Mouse (Mus musculus): Measurements from ENCODE around the gene Slc7a11. TPM values are rescaled to one million over a fixed set of nuclear protein-coding genes. Genes with fewer than 3 reads are reported as not detected.

Slc7a11 gene
- polyA plus RNA-seq, 1 experiment from 2014 or later = 3.4 TPM

GRCm38 (mm10) chr3:50260667-50261066 is 182.7 kb downstream of the Slc7a11 start:
- no peaks in the 10 kb centered on the region for H3K9me3 ChIP-seq (replicated peaks)
- no peak overlapping the region for H3K27ac ChIP-seq (replicated peaks)
- no peaks in the 10 kb centered on the region for H3K4me1 ChIP-seq
- no peaks in the 10 kb centered on the region for H3K36me3 ChIP-seq
- no peaks in the 10 kb centered on the region for H3K27me3 ChIP-seq
- H3K9ac ChIP-seq = no peak overlapping the region
- no peak overlapping the region for H3K4me2 ChIP-seq (replicated peaks)
- H3K4me3 ChIP-seq (replicated peaks) = no peak overlapping the region
- no peak for ATAC-seq (ENCODE audit: insufficient number of reproducible peaks, low FRiP score, low TSS enrichment, low read depth)
- WGBS = 97% methylated on average over 1 of the region's 1 CpGs

GRCm38 (mm10) chr3:50258852-50259251 is 184.6 kb downstream of the Slc7a11 start:
- ATAC-seq (ENCODE audit: insufficient number of reproducible peaks, low FRiP score, low TSS enrichment, low read depth) = no peak
- Histone ChIP-seq H3K4me2 (replicated peaks) (no peak overlapping the region), H3K36me3 (no peaks in the 10 kb centered on the region), H3K9ac (no peak overlapping the region), H3K4me3 (replicated peaks) (no peak overlapping the region), H3K4me1 (no peaks in the 10 kb centered on the region), H3K27ac (replicated peaks) (no peak overlapping the region), H3K9me3 (replicated peaks) (no peaks in the 10 kb centered on the region), H3K27me3 (no peaks in the 10 kb centered on the region)
- 79% methylated on average over 4 of the region's 4 CpGs for WGBS

GRCm38 (mm10) chr3:50249598-50250300 is 193.7 kb downstream of the Slc7a11 start:
- H3K4me1 ChIP-seq = no peaks in the 10 kb centered on the region
- H3K36me3 ChIP-seq = no peaks in the 10 kb centered on the region
- no peak overlapping the region for H3K4me2 ChIP-seq (replicated peaks)
- no peaks in the 10 kb centered on the region for H3K27me3 ChIP-seq
- ATAC-seq (ENCODE audit: insufficient number of reproducible peaks, low FRiP score, low TSS enrichment, low read depth) = no peak
- H3K4me3 ChIP-seq (replicated peaks) = no peak overlapping the region
- no peak overlapping the region for H3K9ac ChIP-seq
- H3K27ac ChIP-seq (replicated peaks) = no peak overlapping the region
- H3K9me3 ChIP-seq (replicated peaks) = no peaks in the 10 kb centered on the region
- 79% methylated on average over 6 of the region's 6 CpGs for WGBS

- H3K4me1 ChIP-seq = no peaks in the 10 kb centered on the region
- WGBS = 85% methylated on average over 3 of the region's 3 CpGs
Measured at GRCm38 (mm10) chr3:50235990-50236389, 207.4 kb downstream of the Slc7a11 start.

GRCm38 (mm10) chr3:50233144-50233543 is 210.3 kb downstream of the Slc7a11 start:
- 61% methylated on average over 5 of the region's 5 CpGs for WGBS
- Histone ChIP-seq H3K4me2 (replicated peaks) (no peak overlapping the region), H3K9me3 (replicated peaks) (no peaks in the 10 kb centered on the region), H3K4me3 (replicated peaks) (no peak overlapping the region), H3K27ac (replicated peaks) (no peak overlapping the region), H3K36me3 (no peaks in the 10 kb centered on the region), H3K27me3 (no peaks in the 10 kb centered on the region), H3K4me1 (no peaks in the 10 kb centered on the region), H3K9ac (no peak overlapping the region)
- ATAC-seq (ENCODE audit: insufficient number of reproducible peaks, low FRiP score, low TSS enrichment, low read depth) = no peak

More at GRCm38 (mm10) chr3:50235990-50236389, 207.4 kb downstream of the Slc7a11 start:
- Histone ChIP-seq H3K4me2 (replicated peaks) (no peak overlapping the region), H3K27ac (replicated peaks) (no peak overlapping the region), H3K9me3 (replicated peaks) (no peaks in the 10 kb centered on the region), H3K27me3 (no peaks in the 10 kb centered on the region), H3K9ac (no peak overlapping the region), H3K4me3 (replicated peaks) (no peak overlapping the region), H3K36me3 (no peaks in the 10 kb centered on the region)
- no peak for ATAC-seq (ENCODE audit: insufficient number of reproducible peaks, low FRiP score, low TSS enrichment, low read depth)

- no peaks in the 10 kb centered on the region for H3K36me3 ChIP-seq
- no peak overlapping the region for H3K4me2 ChIP-seq (replicated peaks)
- no peak overlapping the region for H3K27ac ChIP-seq (replicated peaks)
- WGBS = 73% methylated on average over 2 of the region's 2 CpGs
- no peaks in the 10 kb centered on the region for H3K27me3 ChIP-seq
- H3K4me3 ChIP-seq (replicated peaks) = no peak overlapping the region
- no peak for ATAC-seq (ENCODE audit: insufficient number of reproducible peaks, low FRiP score, low TSS enrichment, low read depth)
- H3K9ac ChIP-seq = no peak overlapping the region
- no peaks in the 10 kb centered on the region for H3K9me3 ChIP-seq (replicated peaks)
- H3K4me1 ChIP-seq = no peaks in the 10 kb centered on the region
Measured at GRCm38 (mm10) chr3:50224390-50225114, 218.9 kb downstream of the Slc7a11 start.

- Histone ChIP-seq H3K27ac (replicated peaks) (no peak overlapping the region), H3K9ac (no peak overlapping the region), H3K4me2 (replicated peaks) (no peak overlapping the region), H3K4me1 (no peaks in the 10 kb centered on the region), H3K9me3 (replicated peaks) (no peaks in the 10 kb centered on the region), H3K27me3 (no peaks in the 10 kb centered on the region), H3K4me3 (replicated peaks) (no peak overlapping the region), H3K36me3 (no peaks in the 10 kb centered on the region)
- ATAC-seq (ENCODE audit: insufficient number of reproducible peaks, low FRiP score, low TSS enrichment, low read depth) = no peak
- WGBS = 68% methylated on average over 2 of the region's 2 CpGs
Measured at GRCm38 (mm10) chr3:50220454-50220853, 223.0 kb downstream of the Slc7a11 start.

- H3K36me3 ChIP-seq = no peaks in the 10 kb centered on the region
- no peaks in the 10 kb centered on the region for H3K4me1 ChIP-seq
- H3K4me3 ChIP-seq (replicated peaks) = no peak overlapping the region
- no peaks in the 10 kb centered on the region for H3K27me3 ChIP-seq
- no peaks in the 10 kb centered on the region for H3K9me3 ChIP-seq (replicated peaks)
- H3K9ac ChIP-seq = no peak overlapping the region
- 49% methylated on average over 5 of the region's 5 CpGs for WGBS
- H3K4me2 ChIP-seq (replicated peaks) = no peak overlapping the region
- H3K27ac ChIP-seq (replicated peaks) = no peak overlapping the region; the same call in 1 of the 2 replicates
- no peak for ATAC-seq (ENCODE audit: insufficient number of reproducible peaks, low FRiP score, low TSS enrichment, low read depth)
Measured at GRCm38 (mm10) chr3:50186369-50186768, 257.0 kb downstream of the Slc7a11 start.

- Histone ChIP-seq H3K27ac (replicated peaks) (no peak overlapping the region), H3K27me3 (no peaks in the 10 kb centered on the region), H3K36me3 (no peaks in the 10 kb centered on the region), H3K4me1 (no peaks in the 10 kb centered on the region), H3K4me2 (replicated peaks) (no peak overlapping the region), H3K9me3 (replicated peaks) (no peaks in the 10 kb centered on the region), H3K9ac (no peak overlapping the region), H3K4me3 (replicated peaks) (no peak overlapping the region)
- WGBS = 63% methylated on average over 2 of the region's 2 CpGs
- ATAC-seq (ENCODE audit: insufficient number of reproducible peaks, low FRiP score, low TSS enrichment, low read depth) = no peak
Measured at GRCm38 (mm10) chr3:50185879-50186278, 257.5 kb downstream of the Slc7a11 start.

GRCm38 (mm10) chr3:50160756-50161155 is 282.7 kb downstream of the Slc7a11 start:
- no peak overlapping the region for H3K4me3 ChIP-seq (replicated peaks)
- H3K27me3 ChIP-seq = no peaks in the 10 kb centered on the region
- H3K4me1 ChIP-seq = no peaks in the 10 kb centered on the region
- no peak overlapping the region for H3K9ac ChIP-seq
- H3K27ac ChIP-seq (replicated peaks) = no peak overlapping the region
- WGBS = 75% methylated on average over 2 of the region's 2 CpGs
- H3K4me2 ChIP-seq (replicated peaks) = no peak overlapping the region
- no peaks in the 10 kb centered on the region for H3K9me3 ChIP-seq (replicated peaks)
- no peak for ATAC-seq (ENCODE audit: insufficient number of reproducible peaks, low FRiP score, low TSS enrichment, low read depth)
- H3K36me3 ChIP-seq = no peaks in the 10 kb centered on the region

- H3K4me1 ChIP-seq = no peaks in the 10 kb centered on the region
- H3K36me3 ChIP-seq = no peaks in the 10 kb centered on the region
- no peak overlapping the region for H3K4me3 ChIP-seq (replicated peaks)
- ATAC-seq (ENCODE audit: insufficient number of reproducible peaks, low FRiP score, low TSS enrichment, low read depth) = no peak
- no peak overlapping the region for H3K27ac ChIP-seq (replicated peaks)
- H3K9me3 ChIP-seq (replicated peaks) = no peaks in the 10 kb centered on the region
- no peak overlapping the region for H3K4me2 ChIP-seq (replicated peaks)
- H3K27me3 ChIP-seq = no peaks in the 10 kb centered on the region
- no peak overlapping the region for H3K9ac ChIP-seq
Measured at GRCm38 (mm10) chr3:50144144-50144543, 299.3 kb downstream of the Slc7a11 start.

GRCm38 (mm10) chr3:50138319-50138718 is 305.1 kb downstream of the Slc7a11 start:
- no peak overlapping the region for H3K4me2 ChIP-seq (replicated peaks)
- no peaks in the 10 kb centered on the region for H3K4me1 ChIP-seq
- H3K27me3 ChIP-seq = no peaks in the 10 kb centered on the region
- no peak for ATAC-seq (ENCODE audit: insufficient number of reproducible peaks, low FRiP score, low TSS enrichment, low read depth)
- no peak overlapping the region for H3K27ac ChIP-seq (replicated peaks)
- no peaks in the 10 kb centered on the region for H3K36me3 ChIP-seq
- WGBS = 65% methylated on average over 3 of the region's 3 CpGs
- no peak overlapping the region for H3K9ac ChIP-seq
- no peak overlapping the region for H3K4me3 ChIP-seq (replicated peaks)
- no peaks in the 10 kb centered on the region for H3K9me3 ChIP-seq (replicated peaks)
